Mouse (Mus musculus): ENCODE measurements around the gene Jag2.

Gene Jag2

DNA sequence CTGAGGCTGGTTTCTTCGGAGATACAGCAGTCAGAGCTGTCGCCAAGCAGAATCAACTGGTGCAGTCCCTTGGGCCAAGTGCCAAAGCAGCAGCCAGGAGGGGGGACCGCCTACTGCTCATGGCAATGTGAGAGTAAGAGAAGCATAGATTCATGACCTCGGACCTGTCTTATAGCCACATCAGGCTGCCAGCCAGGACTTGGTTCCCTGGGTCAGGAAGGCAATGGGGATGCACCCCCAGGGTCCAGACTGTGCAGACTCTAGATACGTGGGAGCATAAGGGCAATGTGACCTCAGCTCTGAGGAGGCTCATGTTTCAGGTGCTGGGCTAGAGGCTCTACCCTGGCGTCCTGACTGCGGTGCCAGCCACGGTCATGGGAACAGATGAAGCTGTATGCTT lies 25.6 kb downstream of the Jag2 start:
- no peak for DNase-seq (ENCODE audit: extremely low read depth, low read depth, low spot score)

DNA sequence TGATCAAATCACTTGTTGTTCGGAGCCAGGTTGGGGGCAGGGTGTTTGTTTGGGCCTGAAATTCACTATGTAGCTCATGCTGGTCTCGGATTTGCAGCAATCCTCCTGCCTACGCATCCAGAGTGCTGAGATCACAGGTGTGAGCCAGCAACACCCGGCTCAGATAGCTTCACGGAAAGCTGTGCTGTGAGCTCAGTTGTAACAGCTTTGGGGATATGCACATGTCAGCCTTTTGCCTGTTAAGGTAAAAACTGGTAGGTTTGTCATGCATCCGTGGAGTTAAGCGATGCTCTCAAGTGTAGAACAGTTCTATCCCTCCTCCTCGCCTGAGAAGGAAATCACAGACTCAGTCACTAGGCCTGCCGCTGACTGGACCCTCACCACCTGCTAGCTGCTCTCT lies 28.9 kb downstream of the Jag2 start:
- no peak for DNase-seq (ENCODE audit: extremely low read depth, low read depth, low spot score)

DNA sequence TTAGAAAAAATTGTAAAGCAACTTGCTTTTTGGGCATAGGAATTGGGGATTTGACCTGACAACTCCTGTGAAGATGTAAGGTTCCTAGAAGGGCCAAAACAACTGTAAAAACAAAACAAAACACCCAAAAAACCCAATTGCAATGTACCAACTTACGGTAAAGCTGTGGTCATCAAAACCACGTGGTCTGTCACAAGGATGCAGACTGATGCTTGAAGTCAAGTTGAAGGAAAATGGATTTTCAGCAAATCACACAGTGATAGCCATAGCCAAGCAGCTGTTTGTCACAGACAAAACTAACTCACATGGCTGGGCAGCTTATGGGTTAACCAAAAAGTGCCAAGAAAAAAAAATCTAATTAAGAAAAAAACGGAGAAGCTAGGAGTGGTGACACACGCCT lies 30.6 kb downstream of the Jag2 start:
- DNase-seq (ENCODE audit: extremely low read depth, low read depth, low spot score) = no peak

DNA sequence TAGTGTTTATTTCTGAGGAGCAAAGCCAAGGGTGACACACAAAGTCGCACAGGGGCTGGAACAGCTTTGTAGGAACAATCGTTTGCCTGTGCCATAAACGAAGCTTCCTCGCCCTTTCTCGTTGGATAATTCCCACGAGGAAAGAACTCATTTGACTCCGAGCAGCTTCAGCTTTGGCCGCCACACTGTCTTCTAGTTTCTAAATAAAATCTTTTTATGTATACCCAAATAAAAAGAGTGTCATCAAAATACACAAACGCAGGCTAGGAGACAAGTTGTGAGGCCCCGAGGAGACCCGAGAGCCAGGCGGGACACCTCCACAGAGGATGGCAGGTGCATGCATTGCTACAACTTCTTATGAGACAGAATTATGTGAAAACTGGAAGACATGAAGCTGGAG lies 31.2 kb downstream of the Jag2 start:
- no peak for DNase-seq (ENCODE audit: extremely low read depth, low read depth, low spot score)

DNA sequence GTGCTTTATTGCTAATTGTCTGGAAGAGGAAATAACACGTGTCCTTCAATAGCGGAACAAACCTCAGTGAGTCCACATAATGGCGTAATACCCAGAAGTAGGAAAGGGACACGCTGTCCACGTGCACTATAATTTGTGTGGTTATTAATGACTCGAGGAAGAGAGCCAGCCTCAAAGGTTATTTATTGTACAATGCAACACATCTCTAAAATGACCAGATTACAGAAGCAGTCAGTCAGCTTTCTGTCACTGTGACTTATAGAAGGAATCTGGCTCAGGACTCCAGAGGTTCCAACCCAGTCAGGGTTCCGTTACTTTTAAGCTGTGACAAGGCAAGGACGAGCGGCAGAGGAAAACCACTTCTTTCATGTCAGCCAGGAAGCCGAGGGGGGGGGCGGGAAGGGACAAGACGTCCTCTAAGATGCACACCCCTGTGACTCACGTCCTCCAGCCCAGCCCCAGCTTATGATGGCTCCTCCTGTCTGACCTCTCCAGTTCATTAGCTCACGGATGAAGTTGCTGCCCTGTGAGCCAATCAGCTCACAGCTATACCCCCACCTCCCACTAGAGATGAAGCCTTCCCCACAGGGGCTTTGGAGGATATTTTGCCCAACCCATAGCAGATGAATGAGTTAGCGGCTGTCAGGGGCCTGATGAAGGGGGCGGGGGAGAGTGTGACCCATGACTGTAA lies 31.9 kb downstream of the Jag2 start:
- DNase-seq (ENCODE audit: extremely low read depth, low read depth, low spot score) = no peak

DNA sequence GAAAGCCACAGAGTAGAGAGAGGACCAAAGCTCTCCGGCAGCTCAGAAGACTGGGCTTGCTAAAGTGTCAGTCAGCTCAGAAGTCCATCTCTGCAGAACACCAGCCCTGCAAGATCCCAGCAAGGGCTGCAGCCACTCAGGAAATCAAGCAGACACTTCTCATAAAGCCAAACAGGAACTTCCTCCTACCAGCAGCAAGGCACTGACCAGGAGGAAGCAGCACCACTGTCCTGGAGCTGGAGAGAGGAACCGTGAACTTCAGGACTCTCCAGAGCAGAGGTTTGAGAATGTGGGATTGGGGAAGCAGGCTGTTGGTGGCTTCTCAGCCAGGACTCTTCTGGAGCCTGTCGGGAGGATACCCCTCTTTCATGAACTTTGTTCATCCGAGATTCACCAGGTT lies 34.6 kb downstream of the Jag2 start:
- DNase-seq (ENCODE audit: extremely low read depth, low read depth, low spot score) = no peak

DNA sequence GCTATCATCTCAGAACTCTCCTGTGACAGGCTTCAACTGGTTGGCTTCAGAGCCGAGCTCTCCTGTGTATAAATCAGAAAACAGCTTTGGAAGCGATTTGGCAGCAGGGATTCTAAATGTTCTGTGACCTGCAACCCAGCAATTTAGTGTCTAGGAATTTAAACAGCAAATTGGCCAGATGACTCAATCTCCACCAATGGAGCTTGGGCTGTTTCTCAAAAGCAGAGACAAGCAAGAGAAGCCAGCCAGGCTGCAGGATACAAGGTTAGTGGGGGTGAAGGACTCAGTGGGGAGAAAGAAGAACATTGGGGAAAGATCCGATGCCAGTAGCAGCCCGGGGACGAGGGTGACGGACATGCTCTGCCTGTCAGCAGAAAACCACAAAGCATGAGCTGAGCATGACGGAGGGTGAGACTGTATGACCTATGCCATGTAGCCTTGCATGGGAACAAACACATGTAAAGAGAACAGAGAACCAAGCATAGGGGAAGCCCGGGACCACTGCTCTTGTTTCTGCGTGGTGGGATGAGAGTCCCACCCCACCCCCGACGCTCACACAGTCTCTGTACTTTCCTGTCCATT lies 35.2 kb downstream of the Jag2 start:
- DNase-seq (ENCODE audit: extremely low read depth, low read depth, low spot score) = no peak

DNA sequence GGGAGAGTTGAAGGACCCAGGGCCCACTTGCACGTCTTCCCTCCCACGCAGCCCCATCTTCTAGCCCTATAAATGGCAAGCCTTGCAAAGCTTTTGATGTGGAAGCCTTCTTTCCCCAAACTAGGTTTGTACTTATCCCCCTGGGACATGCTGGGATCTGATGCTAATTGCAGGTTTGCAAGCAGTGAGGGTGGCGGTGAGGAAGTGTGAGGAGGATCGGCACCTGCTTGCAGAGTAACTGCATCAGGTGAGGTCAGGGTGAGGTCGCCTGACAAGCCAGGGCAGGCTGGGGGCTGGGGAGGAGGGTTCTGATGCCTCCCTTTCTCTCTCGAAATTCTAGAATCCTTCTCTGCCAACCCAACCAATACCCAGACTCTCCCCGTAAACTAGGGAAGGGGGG lies 44.1 kb downstream of the Jag2 start:
- DNase-seq (ENCODE audit: extremely low read depth, low read depth, low spot score) = no peak

DNA sequence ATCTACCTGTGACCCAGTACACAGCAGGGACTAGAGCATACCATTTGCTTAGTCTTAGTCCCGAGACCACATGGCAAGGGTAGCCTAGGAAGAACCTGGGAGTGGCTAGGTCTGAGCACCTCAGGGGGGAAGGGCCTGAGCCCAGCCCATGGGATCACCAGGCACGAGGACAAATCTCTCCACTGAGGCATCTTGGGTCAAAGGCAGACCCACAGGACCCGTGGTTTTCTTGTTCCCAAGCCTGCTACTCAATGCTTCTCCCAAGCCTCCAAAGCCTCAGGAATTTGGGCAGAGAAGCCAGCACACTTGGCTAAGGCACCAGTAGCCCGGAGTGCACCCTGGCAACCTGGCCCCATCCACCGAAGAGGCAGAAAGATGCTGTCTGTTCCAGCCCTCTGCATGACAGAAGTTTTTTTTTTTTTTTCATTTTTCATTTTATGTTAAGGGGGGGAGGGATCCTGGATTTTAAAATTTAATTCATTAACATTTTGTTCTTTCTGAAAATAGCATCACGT lies 48.2 kb downstream of the Jag2 start:
- no peak for DNase-seq (ENCODE audit: extremely low read depth, low read depth, low spot score)

DNA sequence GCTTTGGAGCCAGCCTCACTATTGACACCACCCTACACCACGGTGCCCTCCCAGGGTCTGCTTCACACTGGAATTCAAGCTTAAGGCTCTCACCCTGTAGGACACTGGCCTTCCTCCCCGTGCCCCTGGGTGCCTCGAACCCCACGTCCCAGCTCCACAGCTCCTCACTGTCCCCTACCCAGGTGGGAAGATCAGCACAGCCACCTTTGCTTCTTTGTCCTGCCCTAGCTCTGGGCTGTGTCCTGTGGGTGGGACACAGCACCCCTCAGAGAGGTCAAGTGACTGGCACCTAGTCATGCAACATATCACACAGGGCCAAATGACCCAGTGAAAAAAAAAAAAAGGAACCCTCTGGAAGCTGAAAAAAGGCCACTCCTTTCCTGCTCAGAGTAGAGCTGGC lies 48.9 kb downstream of the Jag2 start:
- DNase-seq (ENCODE audit: extremely low read depth, low read depth, low spot score) = no peak

DNA sequence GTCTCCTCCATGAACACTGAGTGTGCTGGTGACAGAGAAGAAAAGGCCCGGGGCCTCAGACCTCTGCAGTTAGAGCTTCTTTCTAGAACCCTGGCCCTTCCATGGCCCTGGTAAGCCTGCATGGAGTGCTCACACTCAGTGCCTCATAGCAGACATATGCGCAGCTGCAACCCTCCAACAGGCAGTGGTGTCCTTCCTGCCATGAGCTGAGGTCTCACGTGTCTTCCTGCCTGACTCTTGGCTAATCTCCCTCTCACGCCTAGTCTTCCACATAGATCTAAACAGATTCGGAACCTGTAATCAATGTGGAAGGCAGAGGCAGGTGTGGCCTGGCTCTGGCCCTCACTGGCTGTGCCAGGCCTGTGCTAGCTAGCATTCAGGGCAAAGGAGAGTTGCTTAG lies 49.8 kb downstream of the Jag2 start:
- no peak for DNase-seq (ENCODE audit: extremely low read depth, low read depth, low spot score)

DNA sequence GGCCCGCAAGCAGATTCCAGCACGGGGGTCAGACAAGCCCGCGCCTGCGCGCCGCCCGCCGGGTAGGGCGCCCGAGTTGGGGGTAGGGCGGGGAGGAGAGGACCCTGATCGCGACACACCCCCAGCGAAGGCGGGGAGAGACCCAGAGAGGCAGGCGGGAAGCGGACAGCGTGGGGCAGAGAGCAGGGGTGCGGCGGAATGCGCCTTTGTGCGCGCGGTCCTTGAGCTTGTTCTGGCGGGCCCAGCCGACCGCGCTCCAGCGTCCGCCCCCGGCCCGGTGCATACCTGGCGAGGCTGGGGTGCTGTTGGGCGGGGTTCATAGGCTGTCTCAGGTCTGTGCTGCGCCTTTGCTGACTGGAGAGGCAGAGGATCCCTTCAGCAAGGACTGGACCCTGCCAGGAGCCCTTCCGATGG lies 52.0 kb downstream of the Jag2 start:
- DNase-seq (ENCODE audit: extremely low read depth, low read depth, low spot score) = no peak

DNA sequence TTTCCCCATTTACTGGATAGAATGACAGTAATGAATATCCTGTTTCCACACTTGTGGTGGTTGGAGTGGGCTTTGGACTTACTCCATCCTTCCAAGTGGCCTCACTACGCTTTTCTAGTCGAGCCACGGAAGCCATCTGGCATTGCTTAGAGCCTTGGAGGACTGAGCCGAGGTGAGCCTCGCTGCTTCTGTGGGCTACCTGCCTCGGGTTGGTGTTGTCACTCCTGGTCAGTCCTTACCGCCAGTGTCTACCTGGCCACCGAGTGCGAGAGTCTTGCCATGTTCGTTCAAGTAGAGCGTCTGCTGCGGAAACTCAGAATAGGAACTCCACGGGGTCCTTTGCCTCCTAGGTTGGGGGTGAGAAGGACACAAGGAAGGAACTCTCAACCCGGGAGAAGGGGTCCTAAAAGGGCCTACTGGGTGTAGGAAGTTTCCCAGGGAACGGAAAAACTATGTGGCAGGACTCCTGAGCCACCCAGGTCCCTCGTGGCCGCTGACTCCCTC lies 52.5 kb downstream of the Jag2 start:
- no peak for DNase-seq (ENCODE audit: extremely low read depth, low read depth, low spot score)

DNA sequence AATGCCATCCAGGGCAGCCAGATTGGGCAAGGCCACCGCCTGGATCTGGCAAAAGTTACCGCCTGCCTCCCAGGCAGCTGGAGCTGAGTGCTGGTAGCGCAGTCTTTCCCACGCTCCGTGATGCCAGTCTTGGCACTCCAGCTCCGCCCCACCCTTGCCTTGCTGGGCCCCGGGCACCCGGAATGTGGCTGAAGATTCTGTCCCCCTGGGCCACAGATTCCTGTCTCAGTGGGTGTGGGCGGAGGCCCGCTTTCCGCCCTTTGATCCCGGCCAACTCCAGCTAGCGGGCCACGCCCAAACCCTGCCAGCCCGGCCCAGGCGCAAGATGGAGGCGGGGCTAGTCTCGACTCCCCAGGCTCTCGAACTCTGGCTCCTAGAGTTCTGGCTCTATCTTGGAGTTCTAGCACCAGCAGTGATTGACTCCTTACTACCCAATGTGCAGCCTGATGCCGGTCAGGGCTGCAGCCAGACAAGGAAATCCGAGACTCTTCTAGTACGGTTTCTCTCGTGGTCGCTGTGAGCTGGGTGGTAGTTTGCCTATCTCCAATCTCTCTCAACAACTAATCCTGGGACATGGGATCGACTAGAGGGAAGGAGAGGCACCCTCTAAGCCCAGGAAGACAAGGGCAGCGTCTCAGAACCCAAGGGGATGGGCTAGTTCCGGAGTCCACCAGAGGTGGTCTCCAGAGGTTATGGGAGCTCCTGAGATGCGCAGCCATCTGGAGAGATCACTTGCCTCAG lies 53.1 kb downstream of the Jag2 start:
- no peak for DNase-seq (ENCODE audit: extremely low read depth, low read depth, low spot score)

DNA sequence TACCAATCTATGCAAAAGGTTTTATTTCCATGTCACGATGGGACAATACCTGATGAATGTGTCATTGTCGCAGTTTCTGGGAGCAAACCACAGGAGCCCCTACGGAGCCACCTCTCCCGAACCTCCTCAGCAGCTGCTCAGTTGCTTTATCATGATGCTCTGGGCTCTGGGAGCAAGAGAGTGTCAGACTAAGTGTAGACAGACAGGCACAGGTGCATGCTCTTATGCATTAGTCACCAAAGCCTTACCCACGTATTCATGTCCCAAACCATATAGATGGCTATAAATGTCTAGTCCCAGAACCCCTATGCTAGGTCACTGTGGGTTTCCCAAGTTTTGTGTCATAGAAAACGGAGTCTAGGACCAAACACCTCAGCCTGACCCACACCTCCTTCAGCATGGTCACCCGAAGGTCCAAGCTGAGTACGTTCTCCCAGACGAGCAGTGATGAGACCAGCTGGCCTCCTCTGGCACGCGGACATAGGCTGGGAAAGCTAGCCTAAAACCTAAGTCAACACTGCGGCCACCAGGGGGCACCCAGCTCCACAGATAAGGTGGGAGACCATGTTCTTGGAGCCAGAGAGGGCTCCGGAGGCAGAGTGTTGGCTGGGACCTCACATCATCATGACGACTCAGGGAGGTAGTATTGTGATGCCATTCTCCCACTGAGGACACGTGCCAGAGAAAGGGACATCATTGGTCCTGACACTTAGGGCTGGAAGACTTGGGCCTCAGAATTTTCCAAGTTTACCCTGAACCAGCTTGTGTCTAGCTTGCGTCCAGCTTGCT lies 54.2 kb downstream of the Jag2 start:
- DNase-seq (ENCODE audit: extremely low read depth, low read depth, low spot score) = no peak

DNA sequence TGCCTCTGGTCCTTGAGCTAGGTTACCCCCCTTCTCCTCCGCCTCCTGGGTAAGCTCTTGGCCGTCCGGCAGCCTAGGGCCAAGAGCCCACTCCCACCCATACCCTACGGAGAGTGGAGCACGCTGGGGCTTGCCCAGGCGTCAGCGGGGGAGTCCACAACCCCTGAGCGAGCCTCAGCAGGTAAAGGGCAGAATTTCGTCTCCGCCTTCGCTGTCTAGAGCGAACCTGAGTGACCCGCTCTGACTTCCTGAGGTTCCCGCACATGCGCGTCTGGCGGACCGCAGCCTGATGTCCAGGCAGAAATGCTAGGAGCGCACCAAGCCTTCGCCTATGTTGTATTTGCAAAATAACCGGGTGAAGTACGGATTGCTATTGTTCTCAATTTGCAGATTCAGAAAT lies 55.4 kb downstream of the Jag2 start:
- no peak for DNase-seq (ENCODE audit: extremely low read depth, low read depth, low spot score)

DNA sequence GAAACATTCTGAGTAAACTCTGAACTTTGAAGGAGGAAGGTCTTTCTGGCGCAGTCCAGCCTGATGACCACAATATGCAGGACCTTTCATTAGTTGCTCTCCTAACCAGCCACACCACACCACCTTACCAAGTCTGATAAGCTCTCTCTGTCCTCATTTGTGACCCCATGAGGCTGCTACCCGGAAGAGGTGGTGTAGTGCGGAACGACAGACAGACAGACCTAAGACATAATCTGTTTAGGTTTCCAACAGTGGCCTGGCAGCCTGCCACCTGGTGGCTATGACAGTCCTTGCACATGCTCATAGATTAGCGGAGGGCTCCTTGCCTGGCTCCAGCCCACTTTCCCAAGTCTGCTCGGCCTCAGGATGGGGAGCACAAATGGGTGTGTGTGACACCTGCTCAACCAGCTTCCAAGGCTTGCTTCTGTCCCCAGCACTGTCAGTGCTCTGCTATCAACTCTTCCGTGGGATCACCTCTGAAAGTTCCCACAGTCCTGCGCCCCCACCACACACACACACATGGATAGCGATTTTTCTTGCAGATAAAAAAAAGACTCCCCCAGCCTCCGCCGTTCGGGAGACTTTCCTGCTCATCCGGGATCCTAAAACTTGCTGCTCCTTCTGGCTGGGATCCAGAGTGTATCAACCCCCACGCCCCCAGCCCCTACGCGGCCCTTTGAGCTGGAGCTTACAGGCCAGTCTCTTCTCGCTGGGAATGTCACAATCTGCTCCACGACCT lies 56.0 kb downstream of the Jag2 start:
- no peak for DNase-seq (ENCODE audit: extremely low read depth, low read depth, low spot score)

DNA sequence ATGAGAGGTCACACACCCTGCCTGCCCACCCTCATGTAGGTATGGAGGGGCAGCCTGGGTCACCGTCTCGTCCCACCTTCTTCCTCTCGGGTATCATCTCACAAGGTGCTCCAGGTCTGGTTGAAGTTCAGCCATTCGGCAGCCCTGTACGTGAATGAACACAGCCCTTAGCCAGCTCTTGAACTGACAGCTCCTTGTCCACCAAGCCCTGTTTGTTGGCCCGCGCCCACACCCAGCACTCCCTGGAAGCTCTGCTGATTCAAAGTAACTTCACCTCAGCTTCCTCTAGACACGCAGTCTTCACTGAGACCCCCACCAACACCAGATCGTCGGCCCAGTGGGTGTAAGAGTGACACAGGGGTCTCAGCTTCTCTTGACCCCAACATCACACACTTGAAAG lies 56.6 kb downstream of the Jag2 start:
- no peak for DNase-seq (ENCODE audit: extremely low read depth, low read depth, low spot score)

DNA sequence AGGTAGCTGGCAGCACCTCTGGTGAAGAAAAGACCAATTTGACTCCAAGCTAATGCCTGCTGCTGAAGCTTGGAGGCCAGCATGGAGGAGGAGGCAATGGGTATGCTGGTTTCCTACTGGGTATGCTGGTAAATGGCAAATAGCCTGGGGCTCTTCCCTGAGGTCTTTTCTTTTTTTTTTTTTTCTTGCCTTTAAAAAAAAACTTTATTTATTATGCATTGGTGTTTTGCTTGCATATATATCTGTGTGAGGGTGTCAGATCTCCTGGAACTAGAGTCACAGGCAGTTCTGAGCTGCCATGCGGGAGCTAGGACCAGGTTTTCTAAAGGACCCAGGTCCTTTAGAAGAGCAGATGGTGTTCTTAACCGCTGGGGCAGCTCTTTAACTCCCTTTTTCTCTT lies 58.3 kb downstream of the Jag2 start:
- no peak for DNase-seq (ENCODE audit: extremely low read depth, low read depth, low spot score)

DNA sequence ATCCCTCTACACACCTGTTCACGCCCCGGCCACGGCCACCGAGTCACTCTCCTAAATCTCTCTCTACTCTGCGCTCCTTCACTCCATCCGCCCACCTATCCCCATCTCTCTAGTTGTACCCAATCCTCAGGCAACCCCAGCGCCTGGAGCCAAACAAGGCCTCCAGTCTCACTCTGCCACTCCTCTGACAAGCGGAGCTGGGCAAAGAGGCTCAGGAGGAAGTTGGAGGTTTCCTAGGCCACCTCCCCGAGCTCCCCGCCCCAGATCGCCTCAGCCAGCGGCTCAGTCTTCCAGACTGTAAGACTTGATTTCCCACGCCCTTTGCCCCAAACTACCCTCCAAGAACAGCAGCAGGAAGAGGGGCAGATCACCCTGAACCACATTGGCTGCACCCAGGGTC lies 58.8 kb downstream of the Jag2 start:
- DNase-seq (ENCODE audit: extremely low read depth, low read depth, low spot score) = no peak

DNA sequence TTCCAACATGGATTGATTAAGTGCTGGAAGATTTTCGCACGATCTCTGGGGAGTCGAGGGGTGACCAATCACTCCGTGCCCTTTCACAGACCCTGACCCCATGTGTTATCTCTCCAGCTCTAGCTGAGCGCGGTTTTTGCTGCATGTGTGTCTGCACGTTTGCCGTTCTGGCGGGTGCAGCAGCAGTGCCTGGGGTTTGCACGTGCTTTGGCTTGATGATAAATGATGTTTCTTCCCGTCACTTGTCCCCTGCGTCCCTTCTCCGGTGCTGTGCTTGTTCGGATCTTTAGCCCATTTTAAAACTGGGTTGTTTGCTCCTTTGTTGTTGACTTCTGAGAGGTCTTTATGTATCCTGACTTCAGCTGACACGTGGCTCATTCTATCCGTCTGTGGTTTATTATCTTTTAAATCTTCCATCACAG lies 59.8 kb downstream of the Jag2 start:
- DNase-seq (ENCODE audit: extremely low read depth, low read depth, low spot score) = no peak
